Mouse (Mus musculus) T-helper 2 cell (primary cell): ENCODE data around the gene Osgepl1.
"Not testable (repeated sequence)": the region's sequence is repeated elsewhere in the genome, so short reads cannot be mapped to it uniquely, and the experiment has no call there.

Experiments
- in situ Hi-C: fragments of 300-600 bp; cut with MboI, MseI; formaldehyde crosslinking; loops from one replicate; pipeline ENCODE4 v1.15.1; 2025; ENCODE audit warnings: high pct_unique_total_duplicates

Osgepl1 gene

DNA sequence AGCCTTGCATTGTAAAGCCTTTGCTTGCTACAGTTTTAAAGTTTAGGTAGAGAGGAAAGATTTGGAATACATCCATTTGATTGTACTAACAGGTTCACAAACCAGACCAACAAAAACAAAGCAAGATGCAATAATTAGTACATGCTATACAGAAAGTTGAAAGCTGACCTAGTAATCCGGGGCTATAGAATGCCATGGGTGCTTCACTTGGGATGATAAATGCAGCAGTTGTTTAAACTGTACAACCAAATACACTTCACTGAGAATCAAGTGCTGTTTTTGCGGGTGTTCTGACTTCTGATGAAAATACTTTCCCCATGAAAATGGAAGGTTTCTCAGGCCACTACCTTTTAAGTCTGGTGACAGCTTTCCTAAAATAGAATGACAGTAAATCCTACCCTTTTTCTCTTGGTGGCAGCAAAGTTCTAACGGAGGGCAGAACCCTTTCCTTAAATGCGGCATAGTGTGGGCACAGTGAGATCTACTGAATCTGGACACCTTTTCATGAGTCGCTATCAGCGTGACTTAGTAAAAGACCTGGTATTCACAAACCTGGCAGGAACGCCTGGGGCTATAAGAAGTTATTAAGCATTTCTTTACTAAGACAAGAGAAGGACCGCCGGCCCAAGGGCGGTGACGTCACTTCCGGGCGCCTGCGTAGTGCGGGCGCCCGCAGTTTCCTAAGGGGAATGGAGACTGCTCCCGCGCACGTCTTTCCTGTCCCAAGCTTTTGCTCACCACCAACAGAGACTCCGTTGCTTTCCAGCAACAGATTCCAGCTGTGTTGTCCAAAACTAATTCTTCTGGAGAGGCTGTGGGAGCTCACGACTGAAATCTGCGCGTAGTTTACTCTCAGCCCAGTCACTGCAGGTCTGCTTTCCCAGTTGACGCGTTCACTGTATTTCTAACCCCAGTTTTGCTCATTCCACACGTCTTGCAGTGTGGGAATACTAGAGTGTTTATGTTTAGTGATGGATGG, at the start of gene Osgepl1:
Gene Osgepl1 (plus strand): TSS at position 636 of the 979 bp plus-strand sequence.
- in situ Hi-C loops, result no loop called here

DNA sequence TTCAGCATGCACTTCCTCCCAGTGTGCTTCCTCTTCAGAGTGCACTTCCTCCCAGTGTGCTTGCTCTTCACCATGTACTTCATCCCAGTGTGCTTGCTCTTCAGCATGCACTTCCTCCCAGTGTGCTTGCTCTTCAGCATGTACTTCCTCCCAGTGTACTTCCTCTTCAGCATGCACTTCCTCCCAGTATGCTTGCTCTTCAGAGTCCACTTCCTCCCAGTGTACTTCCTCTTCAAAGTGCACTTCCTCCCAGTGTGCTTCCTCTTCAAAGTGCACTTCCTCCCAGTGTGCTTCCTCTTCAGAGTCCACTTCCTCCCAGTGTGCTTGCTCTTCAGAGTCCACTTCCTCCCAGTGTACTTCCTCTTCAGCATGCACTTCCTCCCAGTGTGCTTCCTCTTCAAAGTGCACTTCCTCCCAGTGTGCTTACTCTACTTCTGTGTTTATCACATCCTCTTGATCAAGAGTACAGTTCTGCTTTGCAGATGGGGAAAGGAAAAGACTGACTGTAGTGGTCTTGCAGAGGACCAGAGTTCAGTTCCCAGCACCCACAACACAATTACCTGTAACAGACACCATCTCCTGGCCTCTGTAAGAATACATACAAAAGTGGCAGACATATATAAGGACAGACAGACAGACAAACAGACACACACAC, 48.3 kb upstream of the Osgepl1 start:
- in situ Hi-C loops, result not testable (repeated sequence)

DNA sequence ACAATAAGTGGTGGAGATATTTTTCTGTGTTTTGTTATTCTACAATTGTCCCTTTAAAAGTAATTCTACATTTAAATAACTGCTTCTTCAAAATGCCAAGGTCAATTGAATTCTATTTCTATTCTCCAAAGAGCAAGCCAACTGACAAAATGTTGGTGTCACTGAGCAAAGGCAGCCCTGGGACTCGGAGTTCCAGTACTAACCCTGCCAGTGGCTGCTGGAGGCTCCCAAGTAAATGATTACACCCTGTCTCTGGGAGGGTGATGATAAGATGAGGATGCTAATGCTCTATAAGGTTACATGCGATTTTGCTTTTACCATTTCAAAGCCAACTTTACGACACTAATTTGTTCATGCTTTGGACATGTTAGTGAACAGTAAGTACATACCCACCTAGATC, 43.5 kb upstream of the Osgepl1 start:
- in situ Hi-C loops, result no loop called here

DNA sequence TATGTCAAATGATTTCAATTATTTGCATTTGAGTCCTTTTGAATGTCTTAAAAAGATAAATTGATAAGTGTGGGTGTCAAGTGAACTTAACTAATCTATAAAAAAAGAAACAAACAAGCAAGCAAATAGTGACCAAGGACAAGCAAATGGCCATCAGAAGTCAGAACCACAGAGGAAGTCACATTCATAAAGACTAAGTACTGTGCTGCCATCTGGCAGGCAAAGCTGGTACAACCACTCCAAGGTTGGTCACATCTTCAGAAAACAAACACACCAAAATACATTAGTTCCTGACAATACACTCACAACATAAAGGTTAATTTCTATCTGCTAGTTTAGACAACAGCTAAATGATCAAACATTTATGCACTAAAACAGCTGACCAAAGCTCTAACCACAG, 40.8 kb upstream of the Osgepl1 start:
- in situ Hi-C loops, result no loop called here

DNA sequence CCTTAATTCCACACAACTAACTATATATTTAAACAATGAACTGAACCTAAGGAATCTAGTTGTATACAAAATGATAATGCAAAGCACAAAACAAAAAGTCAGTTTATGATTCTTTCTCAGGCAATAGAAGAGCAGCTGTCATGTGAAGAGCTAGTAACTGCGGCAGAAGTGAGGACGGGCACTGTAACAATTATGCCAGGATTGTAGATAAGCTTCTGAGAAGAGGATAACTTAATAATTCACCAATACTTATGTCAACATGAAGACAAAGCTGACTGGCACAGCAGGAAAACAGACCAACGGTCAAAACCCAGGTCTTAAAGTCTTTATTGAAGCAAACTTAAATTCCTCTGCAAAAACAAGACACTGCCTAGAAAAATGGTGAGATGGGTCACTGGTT, 22.2 kb upstream of the Osgepl1 start:
- in situ Hi-C loops, result loop anchor here (10.0 kb wide), 1 partner anchor 446 kb away; the partner anchor contains the start of gene Hibch

DNA sequence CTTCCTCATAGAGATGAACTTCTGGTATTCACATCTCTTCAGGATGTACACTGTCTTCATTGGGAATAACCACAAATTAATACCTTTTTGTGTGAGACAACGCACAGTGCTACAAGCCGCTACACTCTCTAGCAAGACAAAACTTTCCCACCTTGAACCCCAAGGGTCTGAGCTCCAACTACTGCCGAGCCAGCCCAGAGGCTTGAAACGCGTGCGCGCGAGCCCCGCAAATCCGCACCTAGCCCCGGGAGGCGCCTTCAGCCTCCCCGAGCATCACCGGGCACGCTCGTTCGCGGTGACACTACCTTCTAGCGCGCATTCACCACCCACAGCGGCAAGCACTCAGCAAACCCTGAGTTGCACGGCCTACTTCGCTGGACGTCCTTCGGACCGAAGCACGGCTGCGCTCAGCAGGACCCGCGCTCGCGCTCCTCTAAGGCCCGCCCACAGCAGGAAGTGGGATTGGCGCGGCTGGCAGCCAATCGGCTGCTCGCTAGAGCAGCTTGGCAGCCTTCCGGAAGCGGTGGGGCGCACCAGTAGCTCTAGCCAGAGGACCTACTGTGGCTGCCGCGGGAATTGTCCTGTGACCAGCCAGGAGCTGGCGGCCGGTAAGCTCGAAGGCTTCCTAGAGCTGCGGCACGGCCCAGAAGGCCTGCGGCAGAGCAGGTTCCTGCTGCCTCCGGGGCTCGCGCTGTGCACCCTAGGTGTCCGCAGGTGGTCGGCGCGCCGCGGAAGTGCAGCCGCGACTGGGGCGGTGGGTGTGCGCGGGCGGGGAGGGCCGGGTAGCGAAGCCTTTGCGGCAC, 16.6 kb upstream of the Osgepl1 start, which contains the start of the genes Pms1, Ormdl1 and Gm28778:
Gene Pms1 (minus strand): TSS at position 438 of the 803 bp plus-strand sequence.
Gene Ormdl1 (plus strand): TSS at position 515 of the 803 bp plus-strand sequence.
Gene Gm28778 (plus strand): TSS at position 531 of the 803 bp plus-strand sequence.
- in situ Hi-C loops, result loop anchor here (10.0 kb wide), 1 partner anchor 452 kb away; the partner anchor contains the start of gene Hibch

DNA sequence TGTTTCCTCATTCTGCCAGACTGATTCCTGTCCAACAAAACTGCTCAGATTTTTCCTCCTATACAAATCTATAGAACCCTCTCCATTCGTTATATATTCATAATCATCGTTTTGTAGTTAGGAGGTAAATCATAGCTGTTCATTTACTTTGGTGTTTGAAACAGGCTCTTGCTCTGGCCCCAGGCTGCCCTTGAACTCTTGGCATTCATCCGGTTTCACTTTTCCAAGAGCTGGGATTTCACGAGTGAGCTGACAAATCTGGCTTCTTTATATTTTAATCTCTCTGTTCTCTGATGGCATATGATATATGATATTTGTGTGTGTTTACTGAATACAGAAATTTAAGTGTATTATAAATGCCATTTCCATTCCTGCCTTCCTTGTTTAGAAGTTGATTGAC, 12.9 kb upstream of the Osgepl1 start:
- in situ Hi-C loops, result no loop called here

DNA sequence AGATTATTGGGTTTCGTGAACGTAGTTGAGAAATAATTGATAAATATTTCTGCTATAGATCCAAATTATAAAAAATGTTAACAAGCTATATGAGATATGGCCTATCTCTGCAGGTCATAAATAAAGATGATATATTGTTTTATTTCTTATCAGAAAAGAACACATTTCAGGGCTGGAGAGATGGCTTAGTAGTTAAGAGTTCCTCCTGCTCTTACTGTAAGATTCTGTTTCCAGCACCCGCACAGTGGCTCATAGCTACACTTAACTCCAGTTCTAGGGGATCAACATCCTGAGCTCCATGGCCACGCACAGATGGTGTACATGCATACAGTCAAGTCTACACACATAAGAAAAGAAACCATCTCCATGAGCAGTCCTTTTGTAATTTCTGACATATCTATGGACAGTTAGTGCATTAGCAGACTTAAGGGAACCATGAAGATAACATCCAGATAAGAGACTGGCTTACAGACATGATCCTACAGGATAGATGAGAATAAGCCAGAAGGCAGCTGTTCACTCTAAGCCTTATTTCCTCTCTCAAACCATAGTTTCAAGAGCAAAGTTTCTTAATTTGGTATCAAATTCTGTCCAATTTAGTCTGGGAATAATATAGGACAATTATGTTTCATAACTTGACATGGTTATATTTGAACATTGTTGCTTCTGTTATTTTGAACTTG, 8.4 kb downstream of the Osgepl1 start:
- in situ Hi-C loops, result no loop called here

DNA sequence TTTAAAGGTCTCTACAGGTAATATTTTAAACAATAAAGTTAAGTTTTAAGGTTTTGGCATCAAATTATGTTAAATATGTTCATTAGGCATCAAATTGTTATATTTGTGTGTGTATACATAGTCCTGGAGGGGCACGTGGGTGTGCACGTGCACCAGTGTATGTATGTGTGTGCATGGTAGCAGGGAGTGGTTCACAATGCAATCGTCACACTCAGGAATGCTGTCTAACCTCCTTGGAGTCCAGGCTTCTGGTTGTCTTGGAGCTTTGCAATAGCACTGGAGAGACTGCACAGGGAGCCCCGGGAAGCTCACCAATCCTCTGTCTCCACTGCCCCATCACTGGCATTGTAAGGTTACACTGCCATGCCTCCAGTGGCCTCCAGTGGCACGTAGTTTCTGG, 9.8 kb downstream of the Osgepl1 start:
- in situ Hi-C loops, result no loop called here

DNA sequence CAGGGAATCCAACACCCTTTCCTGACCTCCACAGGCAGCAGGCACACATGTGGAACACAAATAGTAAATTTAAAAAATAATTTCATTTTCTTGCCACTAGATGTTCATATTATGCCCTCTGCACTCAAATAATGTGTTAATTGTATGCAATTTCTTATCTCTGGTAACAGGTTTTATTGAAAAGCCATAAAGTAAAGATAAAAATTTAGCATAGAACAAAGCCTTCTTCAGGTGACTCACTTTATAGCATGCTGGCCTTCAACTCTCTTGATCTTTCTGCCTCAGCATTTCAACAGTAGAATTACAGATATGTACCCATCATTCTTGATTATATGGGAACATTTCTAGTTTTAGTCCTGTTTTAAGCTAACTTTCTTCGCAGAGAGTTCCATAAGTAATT, 10.9 kb downstream of the Osgepl1 start:
- in situ Hi-C loops, result no loop called here

DNA sequence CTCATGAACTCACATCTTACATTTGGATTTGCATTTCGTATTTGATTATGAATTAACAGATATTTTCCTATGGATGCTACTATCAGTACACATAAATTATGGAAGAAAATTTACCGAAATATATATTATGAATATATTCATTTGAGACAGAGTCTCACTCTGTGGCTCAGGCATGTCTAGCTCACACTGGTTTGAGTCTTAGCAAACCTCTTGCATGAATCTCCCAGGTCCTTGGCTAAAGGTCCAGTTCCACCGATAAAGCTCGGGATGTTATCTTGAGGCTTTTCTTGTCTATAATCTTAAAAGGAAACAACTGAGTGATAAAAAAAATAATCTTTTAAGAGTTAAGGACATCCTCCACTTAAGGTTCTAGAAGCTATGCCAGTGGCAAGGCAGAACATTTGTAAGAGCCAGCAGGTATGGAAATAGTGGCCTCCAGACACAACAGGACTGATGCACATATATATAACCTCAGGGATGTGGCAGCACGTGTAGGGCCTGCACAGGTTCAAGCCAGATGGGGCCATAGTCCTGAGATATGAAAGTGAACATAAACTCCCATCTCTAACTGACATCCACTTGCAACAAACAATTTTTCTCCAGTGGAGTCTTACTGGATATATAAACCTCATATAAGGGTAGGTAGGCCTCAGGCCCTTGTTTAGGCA, 11.5 kb downstream of the Osgepl1 start:
- in situ Hi-C loops, result no loop called here

DNA sequence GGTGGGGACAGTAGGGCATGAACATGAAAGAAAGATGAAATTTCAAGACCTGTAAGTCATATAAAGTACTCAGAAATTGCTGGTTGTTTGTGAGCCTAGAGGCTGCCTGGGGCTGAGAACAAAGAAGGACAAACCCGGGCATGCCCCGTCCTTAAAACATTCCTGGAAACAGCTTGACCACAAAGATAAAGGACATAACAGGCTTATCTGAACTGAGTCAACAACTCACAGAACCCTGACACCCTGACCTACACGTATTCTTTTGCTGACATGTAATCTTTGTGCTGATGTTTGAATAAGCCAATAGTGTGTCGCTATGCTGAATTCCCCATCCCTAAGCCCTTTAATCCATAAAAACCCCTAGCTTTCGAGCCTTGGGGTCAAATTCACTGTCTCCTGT, 20.1 kb downstream of the Osgepl1 start:
- in situ Hi-C loops, result not testable (repeated sequence)

DNA sequence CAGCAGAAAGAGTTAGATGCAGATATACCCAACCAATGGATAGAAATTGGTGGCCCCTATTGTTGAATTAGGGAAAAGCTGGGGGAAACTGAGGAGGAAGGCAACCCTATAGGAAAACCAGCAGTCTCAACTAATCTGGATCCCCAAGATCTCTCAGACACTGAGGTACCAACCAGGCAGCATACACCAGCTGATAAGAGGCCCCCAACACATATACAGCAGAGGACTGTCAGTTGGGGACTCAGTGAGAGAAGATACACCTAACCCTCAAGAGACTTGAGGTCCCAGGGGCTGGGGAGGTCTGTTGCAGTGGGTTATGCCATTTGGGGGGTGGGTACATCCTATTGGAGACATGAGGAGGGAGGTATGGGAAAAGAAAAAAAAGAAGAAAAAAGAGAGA, 22.0 kb downstream of the Osgepl1 start:
- in situ Hi-C loops, result no loop called here

DNA sequence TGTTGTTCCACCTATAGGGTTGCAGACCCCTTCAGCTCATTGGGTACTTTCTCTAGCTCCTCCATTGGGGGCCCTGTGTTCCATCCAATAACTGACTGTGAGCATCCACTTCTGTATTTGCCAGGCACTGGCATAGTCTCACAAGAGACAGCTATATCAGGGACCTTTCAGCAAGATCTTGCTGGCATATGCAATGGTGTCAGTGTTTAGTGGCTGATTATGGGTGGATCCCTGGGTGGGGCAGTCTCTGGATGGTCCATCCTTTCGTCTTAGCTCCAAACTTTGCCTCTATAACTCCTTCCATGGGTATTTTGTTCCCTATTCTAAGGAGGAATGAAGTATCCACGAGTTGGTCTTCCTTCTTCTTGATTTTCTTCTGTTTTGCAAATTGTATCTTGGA, 24.0 kb downstream of the Osgepl1 start:
- in situ Hi-C loops, result not testable (repeated sequence)

DNA sequence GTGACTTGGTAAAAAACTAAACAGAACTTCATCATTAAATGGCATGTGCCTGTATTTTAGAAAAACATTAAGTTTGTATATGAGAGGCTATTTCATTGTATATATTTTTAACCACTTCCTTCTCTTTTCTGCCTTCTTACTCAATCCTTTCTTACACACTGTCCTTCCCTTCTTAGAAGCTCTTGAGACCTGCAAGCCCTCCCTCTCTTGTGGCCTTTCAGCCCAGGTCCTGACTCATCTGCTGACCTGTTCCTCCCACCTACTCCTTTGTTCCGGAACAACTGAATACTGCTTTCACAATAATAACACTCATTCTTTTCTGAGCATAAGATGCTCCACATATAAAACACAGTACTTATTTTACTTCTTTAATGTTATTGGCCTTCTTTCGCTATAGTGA, 27.6 kb downstream of the Osgepl1 start:
- in situ Hi-C loops, result no loop called here

DNA sequence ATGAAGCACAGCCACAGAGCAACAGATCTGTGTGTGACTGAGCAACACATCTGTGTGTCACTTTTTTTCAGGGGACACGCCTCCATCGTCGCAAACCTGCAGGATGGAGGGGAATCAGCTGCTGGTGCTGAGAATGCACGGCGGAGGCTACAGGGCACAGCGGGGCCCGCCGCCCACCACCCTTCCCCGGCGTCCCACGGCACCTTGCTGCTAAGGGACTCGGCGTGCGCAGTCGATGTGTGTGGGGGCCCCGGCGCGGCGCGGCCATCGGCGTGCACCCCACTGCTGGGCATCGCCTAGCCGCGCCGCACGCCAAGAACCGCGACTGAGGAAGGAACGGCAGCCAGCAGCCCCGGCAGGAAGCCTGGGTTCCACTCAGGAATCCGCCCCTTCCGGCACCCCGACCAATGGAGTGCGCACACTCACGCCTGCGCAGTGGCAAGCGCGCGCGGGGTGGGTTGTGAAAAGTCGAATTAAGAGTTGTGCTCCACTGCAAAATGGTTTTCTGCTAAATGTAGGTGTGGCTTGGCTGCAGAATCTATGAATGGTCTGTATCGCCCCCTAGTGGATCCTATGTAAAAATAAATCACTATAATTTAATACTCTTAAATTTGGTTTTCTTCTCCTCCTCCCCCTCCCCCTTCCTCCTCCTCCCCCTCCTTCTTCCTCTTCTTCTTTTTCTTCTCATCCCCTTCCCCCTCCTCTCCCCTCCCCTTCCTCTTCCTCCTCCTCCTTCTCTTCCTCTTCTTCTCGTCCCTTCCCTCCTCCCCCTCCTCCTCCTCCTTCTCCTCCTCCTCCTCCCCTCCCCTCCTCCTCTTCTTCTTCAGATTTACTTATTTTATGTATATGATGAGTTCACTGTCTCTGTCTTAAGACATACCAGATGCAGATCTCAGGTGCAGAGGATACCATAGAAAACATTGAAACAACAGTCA, 39.2 kb downstream of the Osgepl1 start, which contains the start of the genes Asdurf, Gm28551 and Asnsd1:
Gene Asdurf (minus strand): TSS at position 293 of the 935 bp plus-strand sequence.
Gene Gm28551 (minus strand): TSS at position 341 of the 935 bp plus-strand sequence.
Gene Asnsd1 (minus strand): TSS at position 426 of the 935 bp plus-strand sequence.
- in situ Hi-C loops, result loop anchor here (5.0 kb wide), 2 partner anchors 45 to 625 kb away; partner anchors contain the start of gene Mfsd6

DNA sequence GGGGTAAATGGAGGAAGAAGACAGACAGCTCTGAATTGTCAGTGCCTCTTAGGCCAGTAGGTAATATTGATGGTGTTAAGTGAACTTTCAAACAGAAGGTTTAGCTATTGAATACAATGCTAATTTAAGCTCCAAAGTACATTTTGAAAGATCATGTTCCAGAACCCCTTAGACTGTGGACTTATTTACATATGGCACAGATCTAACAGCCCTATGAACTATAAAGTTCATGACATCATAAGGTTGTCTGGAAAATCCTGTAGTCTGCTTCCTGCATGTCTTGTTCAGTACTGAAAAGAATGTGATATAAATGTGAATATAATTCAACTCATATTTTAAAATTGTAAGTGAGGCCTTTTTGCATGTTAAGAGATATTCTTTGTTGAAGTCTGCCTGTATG, 45.6 kb downstream of the Osgepl1 start:
- in situ Hi-C loops, result no loop called here
